Mouse (Mus musculus): Measurements from ENCODE around the gene Zc3hav1l. TPM values are rescaled to one million over a fixed set of nuclear protein-coding genes. Genes with fewer than 3 reads are reported as not detected.

Gene Zc3hav1l
- polyA plus RNA-seq, 1 experiment from 2014 or later: 5.3 TPM

DNA sequence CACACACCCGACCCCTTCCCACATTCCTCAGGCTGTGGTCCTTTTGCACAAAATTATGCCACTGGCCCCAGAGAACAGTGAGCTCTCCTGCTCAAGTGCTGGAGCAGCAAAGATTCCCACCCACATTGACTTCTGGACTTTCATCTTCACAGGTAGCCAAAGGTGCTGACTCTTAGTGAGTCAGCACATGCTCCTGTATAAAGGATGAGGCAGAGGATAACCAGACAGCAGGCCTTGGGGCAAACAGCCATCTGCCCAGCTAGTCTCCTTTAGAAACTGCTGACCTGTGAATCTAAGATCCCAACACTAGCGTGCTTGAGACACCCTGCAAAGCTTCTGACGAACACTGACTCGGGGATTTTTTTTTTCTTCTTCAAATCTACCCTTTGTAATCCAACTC, 60.7 kb downstream of the Zc3hav1l start:
- no peak overlapping the region for H3K4me2 ChIP-seq (ENCODE audit: low read length)
- no peak overlapping the region for H3K9ac ChIP-seq (ENCODE audit: low read depth, low read length)
- H3K27ac ChIP-seq: no peak overlapping the region
- peaks cover 9% of the 10 kb centered on the region for H3K4me1 ChIP-seq (replicated peaks; ENCODE audit: insufficient read depth, low read length)
- DNase-seq (ENCODE audit: low spot score): no peak
- TF ChIP-seq CTCF (IDR thresholded peaks at IDR 0.05; ENCODE audit: low read depth): no peak
- H3K9me3 ChIP-seq (replicated peaks; ENCODE audit: low read length): no peaks in the 10 kb centered on the region
- H3K27me3 ChIP-seq (ENCODE audit: insufficient read depth, low read length): no peaks in the 10 kb centered on the region
- 54% methylated on average over 4 of the region's 4 CpGs for WGBS
- no peak overlapping the region for H3K4me3 ChIP-seq (replicated peaks; ENCODE audit: low read depth, low read length)
- ATAC-seq (replicated peaks; ENCODE audit: low FRiP score, low read depth): peak; percentile 71
- H3K36me3 ChIP-seq (ENCODE audit: insufficient read depth, low read length): no peaks in the 10 kb centered on the region

Other genes starting within 250 kb of the Zc3hav1l start
- 198 and 199 TPM in 2 replicates for gene Tmem213, start 190.0 kb downstream of the Zc3hav1l start, polyA plus RNA-seq (2015; fragmentation: Nextera tagmentation; extraction: Ambion mirVana)
- gene Atp6v0a4, start 174.7 kb downstream of the Zc3hav1l start, polyA plus RNA-seq (2015; fragmentation: Nextera tagmentation; extraction: Ambion mirVana): 37.9 and 45.2 TPM in 2 replicates
- 3.4 and 3.5 TPM in 2 replicates for gene D630045J12Rik, start 45.2 kb downstream of the Zc3hav1l start, polyA plus RNA-seq (2015; fragmentation: Nextera tagmentation; extraction: Ambion mirVana)
- 5.4 and 5.6 TPM in 2 replicates for gene Zc3hav1, start 55.3 kb upstream of the Zc3hav1l start, polyA plus RNA-seq (2015; fragmentation: Nextera tagmentation; extraction: Ambion mirVana)
- 4.3 and 5.1 TPM in 2 replicates for gene Ttc26, start 82.2 kb upstream of the Zc3hav1l start, polyA plus RNA-seq (2015; fragmentation: Nextera tagmentation; extraction: Ambion mirVana)
- gene Ubn2, start 134.7 kb upstream of the Zc3hav1l start, polyA plus RNA-seq (2015; fragmentation: Nextera tagmentation; extraction: Ambion mirVana): 8.1 and 8.3 TPM in 2 replicates
- 260 and 288 TPM in 2 replicates for gene Fmc1, start 234.2 kb upstream of the Zc3hav1l start, polyA plus RNA-seq (2015; fragmentation: Nextera tagmentation; extraction: Ambion mirVana)